Mouse (Mus musculus): ENCODE results near the gene 4930583I09Rik.

Gene 4930583I09Rik

GRCm38 (mm10) chr17:64802168-64802955, 33.5 kb downstream of the 4930583I09Rik start:
- DNase-seq (ENCODE audit: low spot score) = no peak

- no peak for DNase-seq (ENCODE audit: low spot score)
These were observed 43.2 kb downstream of the 4930583I09Rik start for GRCm38 (mm10) chr17:64792623-64793022.

- DNase-seq (ENCODE audit: low spot score) = no peak
These were observed 43.8 kb downstream of the 4930583I09Rik start for GRCm38 (mm10) chr17:64792076-64792475.

- DNase-seq (ENCODE audit: low spot score) = no peak
These were observed 46.7 kb downstream of the 4930583I09Rik start for GRCm38 (mm10) chr17:64789175-64789574.

- DNase-seq (ENCODE audit: low spot score) = no peak
These were observed 47.6 kb downstream of the 4930583I09Rik start for GRCm38 (mm10) chr17:64788301-64788700.

GRCm38 (mm10) chr17:64785961-64786360, 49.9 kb downstream of the 4930583I09Rik start:
- DNase-seq (ENCODE audit: low spot score) = no peak

Measured in ovary, postnatal 10 days (tissue).